In the genomic region with DNA sequence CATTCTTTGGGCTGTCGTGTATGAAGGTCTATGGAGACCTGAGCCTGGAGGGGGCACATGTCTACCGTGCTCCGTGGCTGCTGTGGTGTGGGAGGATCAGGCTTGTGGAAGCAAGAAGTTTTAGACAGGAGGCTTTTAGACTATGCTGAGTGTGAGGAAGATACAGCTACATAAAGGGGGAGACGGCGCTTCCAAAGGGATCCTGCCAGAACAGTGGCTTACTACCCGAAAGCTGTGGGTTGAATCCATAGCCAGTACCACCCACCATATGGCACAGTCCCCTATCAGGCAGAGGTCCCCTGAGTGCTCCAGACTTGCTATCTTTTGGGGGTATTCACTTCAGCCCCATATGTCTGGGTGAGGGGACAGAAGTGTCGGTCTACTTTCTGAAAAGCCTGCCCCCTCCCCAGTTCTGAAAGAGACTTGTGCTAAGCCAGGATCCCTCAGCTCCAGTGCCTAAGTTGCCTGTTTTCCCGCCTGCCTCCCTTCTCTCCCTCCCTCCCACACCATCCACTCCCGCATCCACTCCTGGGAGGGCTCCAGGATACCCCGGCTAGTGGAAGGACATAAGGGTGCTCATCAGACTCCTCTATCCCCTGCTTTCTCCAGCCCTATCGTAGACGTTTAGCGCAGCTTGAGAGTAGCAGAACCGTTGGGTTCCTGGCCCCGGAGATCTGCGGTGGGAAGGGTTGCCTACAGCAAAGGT, we compare ENCODE assay signal across 7 mouse cellular contexts. TPM values are rescaled to one million over a fixed set of nuclear protein-coding genes. Genes with fewer than 3 reads are reported as not detected.
A peak's percentile ranks its signal among the peaks of the same experiment; 100 is the strongest.
DNase-seq lines count a peak whose midpoint lies in the region; ATAC-seq and TF ChIP-seq lines count a peak whose summit lies in the region.

No protein-coding gene starts in this region.

- H3K4me2 ChIP-seq in intestine, postnatal 0 days (replicated peaks; ENCODE audit: low read depth): peak overlapping the region; percentile 79
- peak overlapping the region; percentile 95 for H3K4me2 ChIP-seq in neural tube, embryonic 13.5 days

- no peak for TF ChIP-seq CTCF in left cerebral cortex, adult 2 months (IDR thresholded peaks at IDR 0.05)
- TF ChIP-seq CTCF in intestine, postnatal 0 days (IDR thresholded peaks at IDR 0.05; ENCODE audit: low read depth): no peak

- no peak overlapping the region for H3K9ac ChIP-seq in intestine, postnatal 0 days (ENCODE audit: low read depth, low read length)
- peak overlapping the region; percentile 81 for H3K9ac ChIP-seq in neural tube, embryonic 13.5 days

- H3K27me3 ChIP-seq in forebrain, embryonic 10.5 days (ENCODE audit: poor library complexity, severe bottlenecking): peaks cover 97% of the 10 kb centered on the region
- peaks cover 39% of the 10 kb centered on the region for H3K27me3 ChIP-seq in intestine, postnatal 0 days (replicated peaks; ENCODE audit: control insufficient read depth, insufficient read depth, low read length)
- H3K27me3 ChIP-seq in neural tube, embryonic 13.5 days: peaks cover 64% of the 10 kb centered on the region

- peaks cover 39% of the 10 kb centered on the region for H3K4me1 ChIP-seq in forebrain, embryonic 10.5 days
- H3K4me1 ChIP-seq in intestine, postnatal 0 days (replicated peaks; ENCODE audit: control insufficient read depth, insufficient read depth, low read length): no peaks in the 10 kb centered on the region
- peaks cover 41% of the 10 kb centered on the region for H3K4me1 ChIP-seq in neural tube, embryonic 13.5 days (replicated peaks)

- intact Hi-C loops in left cerebral cortex, adult 2 months (cut with DNase I): loop anchor here (1.0 to 5.0 kb wide), 5 partner anchors 44 to 389 kb away; no protein-coding TSS in a partner anchor

- DNase-seq in left cerebral cortex, adult 2 months (ENCODE audit: extremely low spot score in 1 of 2, low spot score in 2 of 2): peak in 1 of 2 experiments; percentile 51
- no peak for DNase-seq in left cerebral cortex, adult 11 months (ENCODE audit: low spot score)
- DNase-seq in forebrain, embryonic 10.5 days (ENCODE audit: extremely low spot score, low spot score): no peak
- DNase-seq in B cell, adult 2 months: no peak
- no peak for DNase-seq in retina, embryonic 14.5 days (ENCODE audit: low spot score)

- no peaks in the 10 kb centered on the region for H3K9me3 ChIP-seq in forebrain, embryonic 10.5 days
- no peaks in the 10 kb centered on the region for H3K9me3 ChIP-seq in intestine, postnatal 0 days (ENCODE audit: control insufficient read depth)
- H3K9me3 ChIP-seq in neural tube, embryonic 13.5 days: no peaks in the 10 kb centered on the region

- ATAC-seq in intestine, postnatal 0 days: no peak
- 0 out of 2 replicates have a peak, but pooled peaks have one; percentile 5 for ATAC-seq in neural tube, embryonic 13.5 days (ENCODE audit: low read depth)

- WGBS in forebrain, embryonic 10.5 days: 23% methylated on average over 16 of the region's 16 CpGs
- WGBS in intestine, postnatal 0 days: 26% methylated on average over 16 of the region's 16 CpGs
- 14% methylated on average over 16 of the region's 16 CpGs for WGBS in neural tube, embryonic 13.5 days

- H3K4me3 ChIP-seq in left cerebral cortex, adult 2 months: peak overlapping the region; percentile 70
- peak overlapping the region; percentile 65 for H3K4me3 ChIP-seq in forebrain, embryonic 10.5 days
- H3K4me3 ChIP-seq in intestine, postnatal 0 days (ENCODE audit: low read depth, low read length): peak overlapping the region; percentile 44
- H3K4me3 ChIP-seq in neural tube, embryonic 13.5 days: peak overlapping the region; percentile 69

- H3K36me3 ChIP-seq in forebrain, embryonic 10.5 days (replicated peaks): no peaks in the 10 kb centered on the region
- no peaks in the 10 kb centered on the region for H3K36me3 ChIP-seq in intestine, postnatal 0 days (ENCODE audit: control insufficient read depth, insufficient read depth)
- H3K36me3 ChIP-seq in neural tube, embryonic 13.5 days: no peaks in the 10 kb centered on the region

- peak overlapping the region; percentile 87 for H3K27ac ChIP-seq in left cerebral cortex, adult 2 months
- H3K27ac ChIP-seq in forebrain, embryonic 10.5 days: no peak overlapping the region
- H3K27ac ChIP-seq in intestine, postnatal 0 days (ENCODE audit: low read depth, low read length): no peak overlapping the region
- peak overlapping the region; percentile 67; the same call in 1 of the 2 replicates for H3K27ac ChIP-seq in neural tube, embryonic 13.5 days (replicated peaks)

RNA-seq across cellular contexts. Expression of a gene that starts 1.1 kb away (rescaled TPM):
- 10 to 100 TPM; 74.9 to 77.5 TPM for total RNA-seq in left cerebral cortex, adult 2 months (2021)
- polyA plus RNA-seq in forebrain, embryonic 10.5 days (2016; fragmentation: Nextera tagmentation; extraction: Ambion mirVana): 0.10 and 0.11 TPM in 2 replicates
- 0.35 and 0.52 TPM in 2 replicates for polyA plus RNA-seq in intestine, postnatal 0 days (2015; fragmentation: Nextera tagmentation; extraction: Ambion mirVana)
- 11.1 and 14.2 TPM in 2 replicates for polyA plus RNA-seq in neural tube, embryonic 13.5 days (2015; fragmentation: Nextera tagmentation; extraction: Ambion mirVana)

Comparison
In these comparisons a context has a peak if more than half of its experiments do, and no peak if none do; other contexts are left out.
1. H3K27ac ChIP-seq: peak in left cerebral cortex, adult 2 months (single experiment) and neural tube, embryonic 13.5 days (single experiment); none in forebrain, embryonic 10.5 days (single experiment) and intestine, postnatal 0 days (single experiment).
2. Peak in every context shown above with its lines, with median percentiles within 50 percentile points of each other: H3K4me3 ChIP-seq.